In genomic region chr4:116720343-116721097, GRCm38 (mm10) we compare ENCODE assay signal across 8 mouse cellular contexts. TPM values are rescaled to one million over a fixed set of nuclear protein-coding genes. Genes with fewer than 3 reads are reported as not detected.
A peak's percentile ranks its signal among the peaks of the same experiment; 100 is the strongest.
DNase-seq lines count a peak whose midpoint lies in the region; ATAC-seq lines count a peak whose summit lies in the region.

Gene Tesk2, plus strand, starts transcription at chr4:116720948.

- H3K4me3 ChIP-seq in brown adipose tissue, adult 24 weeks (ENCODE audit: insufficient read depth, low read depth, low read length) = peak within 1 kb of the TSS; percentile 84
- H3K4me3 ChIP-seq in heart, embryonic 13.5 days = peak within 1 kb of the TSS; percentile 86
- H3K4me3 ChIP-seq in liver, embryonic 12.5 days = peak within 1 kb of the TSS; percentile 77
- peak within 1 kb of the TSS; percentile 68 for H3K4me3 ChIP-seq in stomach, embryonic 15.5 days (replicated peaks)

- H3K9me3 ChIP-seq in heart, embryonic 13.5 days = no peaks in the 10 kb centered on the region
- H3K9me3 ChIP-seq in liver, embryonic 12.5 days (replicated peaks) = no peaks in the 10 kb centered on the region
- H3K9me3 ChIP-seq in stomach, embryonic 15.5 days = no peaks in the 10 kb centered on the region

- no peaks in the 10 kb centered on the region for H3K27me3 ChIP-seq in heart, embryonic 13.5 days (replicated peaks)
- no peaks in the 10 kb centered on the region for H3K27me3 ChIP-seq in liver, embryonic 12.5 days (replicated peaks)
- no peaks in the 10 kb centered on the region for H3K27me3 ChIP-seq in stomach, embryonic 15.5 days (replicated peaks)

- WGBS in heart, embryonic 13.5 days = under 1% methylated on average over 34 of the region's 34 CpGs
- under 1% methylated on average over 34 of the region's 34 CpGs for WGBS in liver, embryonic 12.5 days (ENCODE audit: insufficient replicate concordance)
- under 1% methylated on average over 34 of the region's 34 CpGs for WGBS in stomach, embryonic 15.5 days

- DNase-seq in CD4-positive, CD25-positive, alpha-beta regulatory T cell, adult 2 months (ENCODE audit: low read depth, low spot score) = peak; percentile 96
- DNase-seq in fat pad, adult 2 months (ENCODE audit: extremely low read depth, low read depth, low spot score) = peak; percentile 73
- DNase-seq in kidney, postnatal 10 days = peak; percentile 95
- DNase-seq in natural killer cell, adult 2 months (ENCODE audit: low spot score in 2 of 2) = peak; percentile 89 to 95

- H3K27ac ChIP-seq in brown adipose tissue, adult 24 weeks (replicated peaks; ENCODE audit: low read depth, low read length) = no peak within 1 kb of the TSS
- peak within 1 kb of the TSS; percentile 88 for H3K27ac ChIP-seq in heart, embryonic 13.5 days (replicated peaks)
- peak within 1 kb of the TSS; percentile 73 for H3K27ac ChIP-seq in liver, embryonic 12.5 days
- H3K27ac ChIP-seq in stomach, embryonic 15.5 days = peak within 1 kb of the TSS; percentile 81

- peak within 1 kb of the TSS; percentile 96 for H3K4me2 ChIP-seq in heart, embryonic 13.5 days
- H3K4me2 ChIP-seq in liver, embryonic 12.5 days = peak within 1 kb of the TSS; percentile 97
- H3K4me2 ChIP-seq in stomach, embryonic 15.5 days = peak within 1 kb of the TSS; percentile 76

- peaks cover 2% of the 10 kb centered on the region; the same call in 1 of the 2 replicates for H3K4me1 ChIP-seq in brown adipose tissue, adult 24 weeks (ENCODE audit: control insufficient read depth, insufficient read depth, insufficient read length, low read length)
- H3K4me1 ChIP-seq in heart, embryonic 13.5 days = peaks cover 18% of the 10 kb centered on the region
- H3K4me1 ChIP-seq in liver, embryonic 12.5 days = peaks cover 21% of the 10 kb centered on the region
- H3K4me1 ChIP-seq in stomach, embryonic 15.5 days = peaks cover 14% of the 10 kb centered on the region

- ATAC-seq in heart, embryonic 13.5 days (ENCODE audit: extremely low read depth, insufficient number of reproducible peaks, low FRiP score, low TSS enrichment) = peak; percentile 96
- peak; percentile 95 for ATAC-seq in liver, embryonic 12.5 days
- peak; percentile 97 for ATAC-seq in stomach, embryonic 15.5 days (ENCODE audit: insufficient read depth, low FRiP score, low read depth)

- H3K9ac ChIP-seq in heart, embryonic 13.5 days = peak within 1 kb of the TSS; percentile 90
- H3K9ac ChIP-seq in liver, embryonic 12.5 days = peak within 1 kb of the TSS; percentile 83
- peak within 1 kb of the TSS; percentile 66 for H3K9ac ChIP-seq in stomach, embryonic 15.5 days

- H3K36me3 ChIP-seq in heart, embryonic 13.5 days = peaks cover 6% of the 10 kb centered on the region
- peaks cover 10% of the 10 kb centered on the region for H3K36me3 ChIP-seq in liver, embryonic 12.5 days
- no peaks in the 10 kb centered on the region for H3K36me3 ChIP-seq in stomach, embryonic 15.5 days

RNA-seq across cellular contexts. Expression of gene Tesk2, which starts in this region (rescaled TPM):
- polyA plus RNA-seq in brown adipose tissue, adult 24 weeks (2012; ENCODE audit: insufficient read depth, insufficient read length, missing spikeins) = 1.7 and 6.7 TPM in 2 replicates
- 3.0 and 3.2 TPM in 2 replicates for polyA plus RNA-seq in heart, embryonic 13.5 days (2015; fragmentation: Nextera tagmentation; extraction: Ambion mirVana)
- polyA plus RNA-seq in liver, embryonic 12.5 days (2016; fragmentation: Nextera tagmentation; extraction: Ambion mirVana) = 2.2 and 2.6 TPM in 2 replicates
- 5.8 and 7.3 TPM in 2 replicates for polyA plus RNA-seq in stomach, embryonic 15.5 days (2015; fragmentation: Nextera tagmentation; extraction: Ambion mirVana)
